Mouse (Mus musculus) E14TG2a.4 (cell line): ENCODE results near the gene Cd300lf.
A peak's percentile ranks its signal among the peaks of the same experiment; 100 is the strongest.

ENCODE experiments used
- H3K27me3 ChIP-seq: 2 replicates; pipeline ENCODE4 v1.6.1; 2014; ENCODE audit warnings: low read length, control low read depth; ENCODE audit not compliant: insufficient read depth
- H3K36me3 ChIP-seq: 2 replicates; pipeline ENCODE4 v1.6.1; 2014; ENCODE audit warnings: low read length, control low read depth; ENCODE audit not compliant: insufficient read depth
- H3K4me1 ChIP-seq: replicated peaks from 2 replicates; pipeline ENCODE4 v1.6.1; 2014; ENCODE audit warnings: low read depth, low read length, control low read depth
- H3K4me3 ChIP-seq: replicated peaks from 2 replicates; pipeline ENCODE4 v1.5.1; 2014; ENCODE audit warnings: mild to moderate bottlenecking, low read length
- H3K9me3 ChIP-seq: 2 replicates; pipeline ENCODE4 v1.6.1; 2014; ENCODE audit warnings: low read length, control low read depth
- CTCF ChIP-seq: conservative IDR thresholded peaks from 2 replicates; pipeline ENCODE4 v1.5.1; 2014; ENCODE audit warnings: low read length
- NANOG ChIP-seq: IDR thresholded peaks from 2 replicates; pipeline ENCODE4 v1.6.1; 2014; ENCODE audit warnings: borderline replicate concordance, low read length, mixed read lengths
- POU5F1 ChIP-seq: IDR thresholded peaks from 2 replicates; pipeline ENCODE4 v1.6.1; 2014; ENCODE audit warnings: low read length, borderline replicate concordance

Gene Cd300lf

GRCm38 (mm10) chr11:115162832-115163480 lies 29.2 kb upstream of the Cd300lf start, which contains the start of gene Slc9a3r1:
Gene Slc9a3r1, plus strand, starts transcription at chr11:115163341.
- no peak for TF ChIP-seq POU5F1
- no peak for TF ChIP-seq NANOG
- TF ChIP-seq CTCF: no peak
- Histone ChIP-seq H3K27me3 (peaks cover 51% of the 10 kb centered on the region), H3K9me3 (no peaks in the 10 kb centered on the region), H3K4me1 (peaks cover 63% of the 10 kb centered on the region), H3K4me3 (peak within 1 kb of the TSS; percentile 97), H3K36me3 (peaks cover 24% of the 10 kb centered on the region)

- no peaks in the 10 kb centered on the region for H3K9me3 ChIP-seq
- TF ChIP-seq POU5F1 (no peak), CTCF (no peak), NANOG (no peak)
- H3K27me3 ChIP-seq: peaks cover 58% of the 10 kb centered on the region
- peaks cover 18% of the 10 kb centered on the region for H3K36me3 ChIP-seq
- H3K4me3 ChIP-seq: peak overlapping the region; percentile 97
- H3K4me1 ChIP-seq: peaks cover 56% of the 10 kb centered on the region
Measured at GRCm38 (mm10) chr11:115162205-115162601, 28.4 kb upstream of the Cd300lf start.

- H3K4me3 ChIP-seq: 0 out of 2 replicates have a peak overlapping the region, but pooled peaks have one; percentile 97
- TF ChIP-seq CTCF (no peak), NANOG (no peak), POU5F1 (no peak)
- peaks cover 12% of the 10 kb centered on the region for H3K36me3 ChIP-seq
- H3K9me3 ChIP-seq: no peaks in the 10 kb centered on the region
- peaks cover 54% of the 10 kb centered on the region for H3K4me1 ChIP-seq
- peaks cover 63% of the 10 kb centered on the region for H3K27me3 ChIP-seq
Measured at GRCm38 (mm10) chr11:115161578-115162204, 27.9 kb upstream of the Cd300lf start.

- H3K4me1 ChIP-seq: peaks cover 51% of the 10 kb centered on the region
Measured at GRCm38 (mm10) chr11:115160883-115161577, 27.2 kb upstream of the Cd300lf start.

GRCm38 (mm10) chr11:115160016-115160797 lies 26.4 kb upstream of the Cd300lf start:
- Histone ChIP-seq H3K4me3 (no peak overlapping the region), H3K27me3 (peaks cover 68% of the 10 kb centered on the region), H3K9me3 (no peaks in the 10 kb centered on the region), H3K36me3 (no peaks in the 10 kb centered on the region), H3K4me1 (peaks cover 44% of the 10 kb centered on the region)
- no peak for TF ChIP-seq NANOG
- peak; percentile 92 for TF ChIP-seq CTCF

More at GRCm38 (mm10) chr11:115160883-115161577, 27.2 kb upstream of the Cd300lf start:
- peaks cover 6% of the 10 kb centered on the region for H3K36me3 ChIP-seq
- peaks cover 68% of the 10 kb centered on the region for H3K27me3 ChIP-seq
- TF ChIP-seq POU5F1: no peak
- peak; percentile 94 for TF ChIP-seq CTCF
- no peak for TF ChIP-seq NANOG
- H3K4me3 ChIP-seq: no peak overlapping the region
- H3K9me3 ChIP-seq: no peaks in the 10 kb centered on the region

GRCm38 (mm10) chr11:115157933-115158719 lies 24.3 kb upstream of the Cd300lf start:
- TF ChIP-seq CTCF (no peak), NANOG (no peak), POU5F1 (no peak)
- Histone ChIP-seq H3K9me3 (no peaks in the 10 kb centered on the region), H3K36me3 (no peaks in the 10 kb centered on the region), H3K4me1 (peaks cover 52% of the 10 kb centered on the region), H3K27me3 (peaks cover 76% of the 10 kb centered on the region), H3K4me3 (no peak overlapping the region)

GRCm38 (mm10) chr11:115155053-115155634 lies 21.4 kb upstream of the Cd300lf start:
- Histone ChIP-seq H3K4me3 (no peak overlapping the region), H3K36me3 (no peaks in the 10 kb centered on the region), H3K4me1 (peaks cover 41% of the 10 kb centered on the region), H3K9me3 (no peaks in the 10 kb centered on the region), H3K27me3 (peaks cover 78% of the 10 kb centered on the region)
- TF ChIP-seq NANOG (no peak), POU5F1 (no peak), CTCF (no peak)
